Mouse (Mus musculus) myocyte (in vitro differentiated cells): ENCODE results near the gene Tmem205.

Source experiments
- CEBPB ChIP-seq: IDR thresholded peaks from 2 replicates; pipeline ENCODE4 v1.6.1; 2011; ENCODE audit warnings: mild to moderate bottlenecking, moderate library complexity; ENCODE audit not compliant: poor library complexity, insufficient read depth, severe bottlenecking
- E2F4 ChIP-seq: IDR thresholded peaks from one replicate; pipeline ENCODE4 v1.6.1; 2011; ENCODE audit warnings: mild to moderate bottlenecking, control low read depth, moderate library complexity; ENCODE audit not compliant: insufficient read depth
- MAX ChIP-seq: IDR thresholded peaks from one replicate; pipeline ENCODE4 v1.6.1; 2011; ENCODE audit warnings: low read depth, mild to moderate bottlenecking, control low read depth
- MYOD1 ChIP-seq, 3 experiments: IDR thresholded peaks; one replicate each; pipeline ENCODE4 v1.6.1; 2011; ENCODE audit warnings: control low read depth in 2 of 3, low read depth in 2 of 3, mild to moderate bottlenecking in 2 of 3, moderate library complexity in 1 of 3; ENCODE audit not compliant: insufficient read length in 2 of 3, control insufficient read depth in 1 of 3
- MYOG ChIP-seq, 3 experiments: IDR thresholded peaks; one replicate each; pipeline ENCODE4 v1.6.1; 2011; ENCODE audit warnings: control low read depth in 2 of 3, low read depth in 2 of 3, mild to moderate bottlenecking in 2 of 3; ENCODE audit not compliant: insufficient read length in 2 of 3, control insufficient read depth in 1 of 3, insufficient read depth in 1 of 3
- POLR2A ChIP-seq: IDR thresholded peaks from one replicate; pipeline ENCODE4 v1.6.1; 2011; ENCODE audit warnings: low read depth, mild to moderate bottlenecking, control low read depth, moderate library complexity; ENCODE audit not compliant: insufficient read length
- POLR2AphosphoS2 ChIP-seq: IDR thresholded peaks from one replicate; pipeline ENCODE4 v1.6.1; 2011; ENCODE audit warnings: low read depth, control low read depth; ENCODE audit not compliant: insufficient read length
- REST ChIP-seq: IDR thresholded peaks from one replicate; pipeline ENCODE4 v1.6.1; 2011; ENCODE audit warnings: mild to moderate bottlenecking, control low read depth, moderate library complexity; ENCODE audit not compliant: insufficient read depth, insufficient read length
- SRF ChIP-seq: IDR thresholded peaks from one replicate; pipeline ENCODE4 v1.6.1; 2011; ENCODE audit warnings: low read depth; ENCODE audit not compliant: control insufficient read depth, insufficient read length
- TCF12 ChIP-seq: IDR thresholded peaks from one replicate; pipeline ENCODE4 v1.6.1; 2011; ENCODE audit warnings: mild to moderate bottlenecking, control low read depth; ENCODE audit not compliant: poor library complexity, insufficient read depth, severe bottlenecking
- TCF3 ChIP-seq: IDR thresholded peaks from one replicate; pipeline ENCODE4 v1.6.1; 2011; ENCODE audit warnings: low read depth, control low read depth; ENCODE audit not compliant: insufficient read length
- USF1 ChIP-seq: IDR thresholded peaks from one replicate; pipeline ENCODE4 v1.6.1; 2011; ENCODE audit warnings: low read depth, mild to moderate bottlenecking, control low read depth, moderate library complexity

- TF ChIP-seq POLR2A (no peak), E2F4 (no peak), CEBPB (no peak), USF1 (no peak), REST (no peak), MYOG (IDR thresholded peaks at IDR 0.05; ENCODE audit: control insufficient read depth in 1 of 3, insufficient read depth in 1 of 3, insufficient read length in 2 of 3, low read depth in 2 of 3) (no peak), MYOD1 (IDR thresholded peaks at IDR 0.05; ENCODE audit: control insufficient read depth in 1 of 3, insufficient read length in 2 of 3, low read depth in 2 of 3) (no peak), MAX (no peak), TCF12 (no peak), SRF (no peak), POLR2AphosphoS2 (no peak), TCF3 (no peak)
Observed at GRCm38 (mm10) chr9:21889229-21889628, 38.1 kb downstream of the Tmem205 start.
